Mouse (Mus musculus) brain, embryonic 14.5 days (tissue): ENCODE measurements at regions not wholly inside any gene's neighbourhood (a gene's known extent, or its start where the extent isn't known, plus 50 kb on each side); places are given as distances from the start of the nearest gene placed in this dataset.

Experiments
- CTCF ChIP-seq: fragments of 200-500 bp; IDR thresholded peaks from 2 replicates; pipeline ENCODE4 v1.5.1; 2012; ENCODE audit warnings: inconsistent platforms, mild to moderate bottlenecking, moderate library complexity, borderline replicate concordance; ENCODE audit not compliant: insufficient read depth, insufficient read length; ENCODE audit errors: extremely low read depth
- POLR2A ChIP-seq: fragments of 200-500 bp; IDR thresholded peaks from 2 replicates; pipeline ENCODE4 v1.6.1; 2012; ENCODE audit warnings: mild to moderate bottlenecking, inconsistent platforms, borderline replicate concordance; ENCODE audit not compliant: poor library complexity, insufficient read depth, insufficient read length, severe bottlenecking; ENCODE audit errors: extremely low read depth

GRCm38 (mm10) chr12:112350733-112351132, 138.5 kb upstream of the A530016L24Rik start:
- TF ChIP-seq POLR2A (no peak), CTCF (no peak)
